Mouse (Mus musculus) telencephalon, adult 2 months (tissue): ENCODE results near the gene Mien1.

Experiments used
- DNase-seq: peaks from one replicate; pipeline ENCODE4 v3.0.0-alpha.2; 2011; ENCODE audit warnings: low read depth, low spot score

The Mien1 gene

GRCm38 (mm10) chr11:98438331-98439158 is at the start of gene Mien1:
Gene Mien1, minus strand, starts transcription at chr11:98438991.
- peak; percentile 85 for DNase-seq

GRCm38 (mm10) chr11:98487526-98488040 is 48.8 kb upstream of the Mien1 start:
- DNase-seq = no peak

- DNase-seq = no peak
These were observed 47.0 kb upstream of the Mien1 start for GRCm38 (mm10) chr11:98485749-98486148.

GRCm38 (mm10) chr11:98482067-98482466 is 43.3 kb upstream of the Mien1 start:
- DNase-seq = no peak

- no peak for DNase-seq
These were observed 42.4 kb upstream of the Mien1 start for GRCm38 (mm10) chr11:98481231-98481630.

- no peak for DNase-seq
These were observed 41.2 kb upstream of the Mien1 start for GRCm38 (mm10) chr11:98479940-98480497.

- DNase-seq = no peak
These were observed 40.5 kb upstream of the Mien1 start for GRCm38 (mm10) chr11:98479026-98479939.

- no peak for DNase-seq
These were observed 38.4 kb upstream of the Mien1 start for GRCm38 (mm10) chr11:98477011-98477701.

GRCm38 (mm10) chr11:98476434-98476807 is 37.6 kb upstream of the Mien1 start:
- DNase-seq = no peak

- no peak for DNase-seq
These were observed 37.0 kb upstream of the Mien1 start for GRCm38 (mm10) chr11:98475630-98476433.

GRCm38 (mm10) chr11:98474967-98475366 is 36.2 kb upstream of the Mien1 start:
- DNase-seq = no peak

- no peak for DNase-seq
These were observed 35.2 kb upstream of the Mien1 start for GRCm38 (mm10) chr11:98473916-98474479.

GRCm38 (mm10) chr11:98472696-98473095 is 33.9 kb upstream of the Mien1 start:
- no peak for DNase-seq

GRCm38 (mm10) chr11:98470795-98471194 is 32.0 kb upstream of the Mien1 start:
- no peak for DNase-seq

GRCm38 (mm10) chr11:98469761-98470714 is 31.2 kb upstream of the Mien1 start:
- DNase-seq = no peak

GRCm38 (mm10) chr11:98464516-98464915 is 25.7 kb upstream of the Mien1 start:
- no peak for DNase-seq

GRCm38 (mm10) chr11:98463911-98464310 is 25.1 kb upstream of the Mien1 start:
- DNase-seq = no peak

- DNase-seq = no peak
These were observed 23.5 kb upstream of the Mien1 start for GRCm38 (mm10) chr11:98462255-98462654.

GRCm38 (mm10) chr11:98461109-98461720 is 22.4 kb upstream of the Mien1 start:
- no peak for DNase-seq
